Mouse (Mus musculus) olfactory bulb, adult 2 months (tissue): ENCODE measurements around the gene Klhdc4.

Source experiments
- CTCF ChIP-seq: fragments of 200-500 bp; IDR thresholded peaks from 2 replicates; pipeline ENCODE4 v1.5.1; 2012; ENCODE audit warnings: low read depth, mild to moderate bottlenecking, low read length, moderate library complexity; ENCODE audit not compliant: insufficient read depth
- POLR2A ChIP-seq: fragments of 200-500 bp; IDR thresholded peaks from 2 replicates; pipeline ENCODE4 v1.6.1; 2012; ENCODE audit warnings: mild to moderate bottlenecking, low read depth, low read length, moderate library complexity; ENCODE audit not compliant: insufficient read depth

GRCm38 (mm10) chr8:121850821-121851470 is 21.6 kb upstream of the Klhdc4 start:
- TF ChIP-seq CTCF (peak; percentile 94), POLR2A (no peak)
